ENCODE assay signal across 15 mouse cellular contexts in genomic region chr19:25200081-25200860, GRCm38 (mm10). TPM values are rescaled to one million over a fixed set of nuclear protein-coding genes. Genes with fewer than 3 reads are reported as not detected.
A peak's percentile ranks its signal among the peaks of the same experiment; 100 is the strongest.
DNase-seq lines count a peak whose midpoint lies in the region; ATAC-seq lines count a peak whose summit lies in the region.
"Had no signal": no experiment of that assay in that cellular context is flagged by ENCODE, and none has a peak within 500 bp of the region (broad histone marks: within the 10 kb centered on the region; RNA-seq: fewer than 3 reads in every experiment).

No protein-coding gene starts in this region.

- intact Hi-C loops in left cerebral cortex, postnatal 4 days (cut with DNase I): no loop called here
- intact Hi-C loops in left cerebral cortex, postnatal 36 days (cut with DNase I): no loop called here

- H3K27ac ChIP-seq in embryonic facial prominence, embryonic 13.5 days: no peak overlapping the region
- H3K27ac ChIP-seq: midbrain, embryonic 13.5 days had no signal

- no peak overlapping the region for H3K4me3 ChIP-seq in embryonic facial prominence, embryonic 13.5 days
- H3K4me3 ChIP-seq: midbrain, embryonic 13.5 days had no signal

- peaks cover 20% of the 10 kb centered on the region for H3K4me1 ChIP-seq in embryonic facial prominence, embryonic 13.5 days
- H3K4me1 ChIP-seq: midbrain, embryonic 13.5 days had no signal

- 0 out of 2 replicates have a peak overlapping the region, but pooled peaks have one; percentile 11 for H3K9ac ChIP-seq in embryonic facial prominence, embryonic 13.5 days
- H3K9ac ChIP-seq: midbrain, embryonic 13.5 days had no signal

- 61% methylated on average over 13 of the region's 13 CpGs for WGBS in embryonic facial prominence, embryonic 13.5 days

- no peaks in the 10 kb centered on the region for H3K9me3 ChIP-seq in embryonic facial prominence, embryonic 13.5 days
- H3K9me3 ChIP-seq: midbrain, embryonic 13.5 days had no signal

- no peaks in the 10 kb centered on the region for H3K27me3 ChIP-seq in embryonic facial prominence, embryonic 13.5 days

- peak; percentile 34 to 38 for DNase-seq in cerebellum, postnatal 10 days
- DNase-seq in cerebellum, adult 18-20 months: no peak
- DNase-seq in left cerebral cortex, postnatal 4 days: peak; percentile 23
- DNase-seq in left cerebral cortex, postnatal 36 days (ENCODE audit: low spot score in 2 of 2): no peak
- DNase-seq in kidney, postnatal 4 days: peak; percentile 76 to 87
- DNase-seq in adrenal gland, postnatal 25 days: no peak
- DNase-seq in layer of hippocampus, postnatal 14 days (ENCODE audit: low spot score in 2 of 2): no peak
- DNase-seq: adrenal gland, adult 8-10 months; cerebellum, adult 8-10 months; gastrocnemius, postnatal 36 days; spleen, adult 18-20 months; thymus, postnatal 36 days had no signal

- no peak for ATAC-seq in embryonic facial prominence, embryonic 13.5 days (ENCODE audit: insufficient number of reproducible peaks, insufficient read depth, low FRiP score, low TSS enrichment, low read depth)
- ATAC-seq: midbrain, embryonic 13.5 days had no signal

- no peak overlapping the region for H3K4me2 ChIP-seq in embryonic facial prominence, embryonic 13.5 days
- H3K4me2 ChIP-seq: midbrain, embryonic 13.5 days had no signal

- H3K36me3 ChIP-seq in embryonic facial prominence, embryonic 13.5 days: no peaks in the 10 kb centered on the region
- H3K36me3 ChIP-seq: midbrain, embryonic 13.5 days had no signal

RNA-seq across cellular contexts. Expression of gene Kank1, which starts 36.5 kb away (rescaled TPM):
- total RNA-seq in left cerebral cortex, postnatal 4 days (2021): 10 to 100 TPM; 10.7 to 13.4 TPM
- total RNA-seq in left cerebral cortex, postnatal 36 days (2021): 10 to 100 TPM; 17.5 to 17.9 TPM
- 22.0 and 23.0 TPM in 2 replicates for polyA plus RNA-seq in embryonic facial prominence, embryonic 13.5 days (2015; fragmentation: Nextera tagmentation; extraction: Ambion mirVana)
- total RNA-seq in adrenal gland, postnatal 25 days (2021): 20.9 and 21.7 TPM in 2 replicates
- total RNA-seq in layer of hippocampus, postnatal 14 days (2021): 10 to 100 TPM; 42.7 to 45.0 TPM
- total RNA-seq: MEL had no signal

Comparison
In these comparisons a context has a peak if more than half of its experiments do, and no peak if none do; other contexts are left out.
1. DNase-seq: peak in cerebellum, postnatal 10 days (2 of 2), left cerebral cortex, postnatal 4 days (single experiment) and kidney, postnatal 4 days (2 of 2); none in cerebellum, adult 18-20 months (0 of 2), left cerebral cortex, postnatal 36 days (0 of 2), adrenal gland, postnatal 25 days (single experiment) and layer of hippocampus, postnatal 14 days (0 of 2).